Mouse (Mus musculus): ENCODE results near the gene Ankrd28. TPM values are rescaled to one million over a fixed set of nuclear protein-coding genes. Genes with fewer than 3 reads are reported as not detected.
A peak's percentile ranks its signal among the peaks of the same experiment; 100 is the strongest.

The Ankrd28 gene
- polyA plus RNA-seq, 1 experiment, result 4.5 TPM

DNA sequence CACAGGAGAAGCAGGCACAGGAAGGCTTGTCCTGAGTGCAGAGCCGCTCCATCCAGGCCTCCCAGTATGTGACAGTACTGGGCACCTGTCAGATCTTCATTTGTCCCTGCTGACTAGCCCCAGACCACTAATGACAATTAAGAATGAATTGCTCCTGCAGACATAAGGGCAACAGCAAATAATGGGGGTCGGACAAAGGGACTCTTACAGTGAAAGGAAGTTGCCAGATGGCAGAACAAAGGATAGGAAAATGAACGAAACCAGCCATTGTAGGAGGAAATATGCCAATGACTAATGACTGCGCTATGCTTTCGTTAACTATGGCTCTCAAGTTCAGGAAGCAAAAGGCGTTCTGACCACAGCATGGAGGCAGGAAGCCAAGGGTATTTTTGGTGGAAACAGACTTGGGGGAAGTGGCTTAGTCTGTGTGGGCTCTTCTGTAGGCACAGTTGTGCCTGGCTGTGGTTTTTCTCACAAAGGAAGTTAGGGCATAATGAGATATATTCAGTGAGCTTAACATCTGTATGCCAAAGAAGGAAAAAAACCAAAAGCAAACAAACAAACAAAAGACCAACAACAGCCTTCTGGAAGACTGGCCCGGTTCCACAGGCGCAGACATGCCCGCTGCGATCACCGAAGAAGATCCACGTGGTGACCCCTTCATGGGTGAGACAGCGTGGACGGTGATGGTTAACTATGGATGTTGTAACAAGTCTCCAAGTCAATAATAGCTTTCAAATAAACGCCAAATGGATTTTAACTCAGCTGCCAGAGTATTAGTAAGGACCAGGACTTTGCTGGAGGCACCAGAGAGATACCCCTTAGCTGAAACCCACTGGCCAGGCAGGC lies 160.6 kb downstream of the Ankrd28 start:
- DNase-seq (ENCODE audit: low read depth, low spot score), result no peak
- 68% methylated on average over 15 of the region's 15 CpGs for WGBS

DNA sequence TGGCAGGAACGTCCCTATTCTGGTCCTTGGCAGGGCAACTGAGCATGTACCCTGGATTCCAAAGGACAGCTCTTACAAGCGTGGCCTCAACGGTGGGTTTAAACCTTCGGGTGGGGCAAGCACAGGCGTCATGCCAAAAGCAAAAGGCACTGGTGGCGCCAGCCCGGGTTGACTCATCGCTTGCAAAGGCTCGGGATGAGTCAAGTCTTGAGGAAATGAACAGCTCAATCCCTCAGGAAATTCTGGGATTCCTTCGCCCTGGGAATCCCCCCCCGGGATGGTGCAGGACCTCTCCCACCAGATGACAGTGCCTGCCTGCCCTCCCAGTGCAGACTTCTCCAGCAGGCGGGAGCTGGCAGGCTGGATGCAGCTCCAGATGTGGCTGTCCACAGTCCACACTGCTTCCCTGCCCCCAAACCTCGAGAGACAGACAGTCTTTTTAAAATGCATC lies 161.3 kb downstream of the Ankrd28 start:
- DNase-seq (ENCODE audit: low read depth, low spot score), result no peak
- WGBS, result 15% methylated on average over 13 of the region's 13 CpGs

DNA sequence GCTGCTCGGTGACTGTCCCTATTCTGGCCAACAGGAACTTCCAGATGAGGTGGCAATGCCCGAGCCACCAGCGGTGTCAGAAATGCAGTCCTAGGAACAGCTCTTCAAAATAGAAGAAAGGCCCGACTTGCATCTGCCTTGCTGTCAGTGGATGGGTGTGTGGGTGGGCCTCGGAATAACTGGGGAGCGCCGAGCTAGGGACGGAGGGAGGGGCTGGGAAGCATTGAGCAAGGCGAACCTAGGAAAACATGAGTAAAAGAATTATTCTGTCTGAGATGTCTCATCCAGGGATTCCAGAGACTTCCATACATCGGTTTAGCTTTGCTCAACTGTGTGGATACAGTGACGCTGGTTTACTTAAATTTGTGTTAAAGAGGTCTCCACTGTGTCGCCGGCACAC lies 162.1 kb downstream of the Ankrd28 start:
- WGBS, result 85% methylated on average over 13 of the region's 13 CpGs
- no peak for DNase-seq (ENCODE audit: low read depth, low spot score)

DNA sequence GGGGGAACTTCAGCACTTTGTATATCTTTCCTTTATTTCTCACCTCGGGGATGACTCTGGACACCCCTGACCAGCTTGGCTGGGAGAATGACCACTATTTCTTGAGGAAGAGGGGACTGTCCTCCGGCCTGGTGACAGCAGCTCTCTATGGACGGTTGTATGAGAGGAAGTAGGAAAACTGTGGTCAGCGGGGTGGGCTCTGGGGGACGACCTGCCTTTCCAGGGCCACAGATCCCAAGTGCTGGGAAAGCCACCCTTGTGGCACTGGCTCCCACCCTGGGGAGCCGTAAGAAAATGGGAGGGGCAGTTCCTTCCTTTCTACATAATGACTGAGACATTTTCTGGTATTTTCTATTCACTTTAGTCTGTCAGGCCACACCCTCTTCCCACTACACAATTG lies 162.7 kb downstream of the Ankrd28 start:
- 85% methylated on average over 6 of the region's 6 CpGs for WGBS
- no peak for DNase-seq (ENCODE audit: low read depth, low spot score)

DNA sequence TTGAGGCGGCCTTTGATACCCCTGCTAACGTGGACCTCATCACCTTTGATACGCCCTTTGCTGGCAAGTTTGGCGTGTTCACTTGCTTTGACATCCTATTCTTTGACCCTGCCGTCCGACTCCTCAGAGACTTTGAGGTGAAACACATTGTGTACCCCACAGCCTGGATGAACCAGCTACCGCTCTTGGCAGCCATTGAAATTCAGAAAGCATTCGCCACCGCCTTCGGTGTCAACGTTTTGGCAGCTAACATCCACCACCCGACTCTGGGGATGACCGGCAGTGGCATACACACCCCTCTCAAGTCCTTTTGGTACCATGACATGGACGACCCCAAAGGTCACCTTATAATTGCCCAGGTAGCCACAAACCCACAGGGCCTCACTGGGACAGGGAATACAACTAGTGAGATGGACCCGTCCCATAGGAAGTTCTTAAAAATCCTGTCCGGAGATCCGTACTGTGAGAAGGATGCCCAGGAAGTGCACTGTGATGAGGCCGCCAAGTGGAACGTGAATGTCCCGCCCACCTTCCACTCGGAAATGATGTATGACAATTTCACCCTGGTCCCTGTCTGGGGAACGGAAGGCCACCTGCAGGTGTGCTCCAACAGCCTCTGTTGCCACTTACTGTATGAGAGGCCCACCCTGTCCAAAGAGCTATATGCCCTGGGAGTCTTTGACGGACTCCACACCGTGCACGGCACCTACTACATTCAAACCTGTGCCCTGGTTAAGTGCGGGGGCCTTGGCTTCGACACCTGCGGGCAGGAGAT lies 163.3 kb downstream of the Ankrd28 start:
- DNase-seq (ENCODE audit: low read depth, low spot score), result no peak
- WGBS, result 94% methylated on average over 28 of the region's 28 CpGs

DNA sequence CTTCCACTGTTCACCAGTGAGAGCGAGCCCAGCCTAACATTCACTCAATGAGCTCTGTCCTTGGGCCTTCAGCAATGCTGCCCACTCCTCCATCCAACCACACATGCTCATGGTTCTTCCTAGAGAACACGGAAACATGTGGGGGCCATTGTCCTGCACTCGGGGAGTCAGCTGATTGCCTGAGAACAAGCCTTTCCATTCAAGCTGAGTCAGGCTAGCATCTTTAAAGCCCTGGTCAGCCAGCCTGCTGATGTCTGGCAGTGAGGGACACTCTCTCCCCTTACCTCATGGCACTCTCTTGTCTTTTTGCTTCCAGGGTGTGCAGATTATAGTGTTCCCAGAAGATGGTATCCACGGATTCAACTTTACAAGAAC lies 164.9 kb downstream of the Ankrd28 start:
- DNase-seq (ENCODE audit: low read depth, low spot score), result no peak
- WGBS, result 77% methylated on average over 4 of the region's 4 CpGs

DNA sequence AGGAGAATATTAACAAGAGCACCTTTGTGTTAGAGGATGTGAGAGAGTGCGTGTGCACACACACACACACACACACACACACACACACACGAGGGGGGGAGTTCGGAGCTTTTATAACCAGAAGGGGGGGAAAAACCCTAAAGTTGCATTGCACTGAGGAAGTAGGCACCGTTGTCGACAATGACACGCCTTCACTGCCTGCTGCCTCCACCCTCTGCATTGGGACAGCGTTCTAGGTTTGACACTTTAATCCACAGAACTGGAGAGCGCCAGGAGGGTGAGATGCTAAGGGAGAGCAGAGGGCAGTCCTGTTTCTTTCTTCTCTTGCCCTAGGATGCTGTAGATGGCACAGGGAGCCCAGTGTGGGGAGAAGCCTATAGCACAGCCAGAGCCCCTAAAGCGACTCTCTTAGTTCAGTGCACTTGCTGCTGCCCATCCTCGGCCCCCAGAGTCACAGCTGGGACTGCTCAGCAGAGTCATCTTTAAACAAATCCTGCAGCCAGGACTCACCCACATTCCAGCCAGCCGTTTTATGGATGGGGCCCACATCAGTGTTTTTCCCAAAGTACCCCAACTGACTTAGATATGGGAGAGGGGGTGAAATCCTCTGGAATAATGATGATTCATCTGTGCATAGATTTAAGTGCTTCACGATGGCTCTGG lies 165.4 kb downstream of the Ankrd28 start:
- 31% methylated on average over 12 of the region's 12 CpGs for WGBS
- DNase-seq (ENCODE audit: low read depth, low spot score), result no peak

DNA sequence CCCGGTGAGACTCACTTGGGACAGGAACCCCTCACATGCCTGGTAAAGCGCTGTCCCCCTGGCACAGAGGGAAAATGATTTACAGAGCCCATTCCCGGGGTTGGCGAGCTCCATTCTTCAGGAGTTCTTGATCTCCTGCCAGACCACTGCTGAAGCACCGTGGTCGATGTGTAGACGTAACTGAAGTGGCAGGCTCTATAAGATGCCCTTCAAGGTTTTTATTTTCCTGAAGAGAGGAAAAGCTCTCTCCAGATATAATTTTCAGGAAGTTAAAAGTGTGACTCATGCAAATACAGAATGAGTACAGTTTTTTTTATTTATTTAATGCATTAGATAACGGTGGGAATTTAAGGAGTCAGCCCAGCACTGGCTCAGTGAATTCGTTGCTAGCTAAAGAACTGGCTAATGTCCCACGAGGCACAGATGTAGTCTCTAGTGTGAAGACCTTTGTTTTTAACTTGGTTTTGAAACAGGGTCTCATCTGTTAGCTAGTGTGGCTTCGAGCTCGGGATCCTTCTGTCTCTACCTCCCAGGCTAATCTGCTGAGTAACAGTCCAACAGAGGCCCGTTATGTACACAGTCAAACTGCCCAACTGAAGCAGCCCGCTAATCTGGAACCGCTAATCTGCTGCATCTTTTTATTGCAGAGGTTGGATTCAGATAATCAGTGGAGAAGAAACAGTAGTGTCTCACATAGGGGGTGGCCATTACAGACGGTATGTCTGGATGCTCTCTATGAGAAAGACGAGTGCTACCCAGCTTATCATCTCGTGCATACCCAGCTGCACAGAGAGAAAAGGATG lies 166.2 kb downstream of the Ankrd28 start:
- 57% methylated on average over 18 of the region's 18 CpGs for WGBS
- DNase-seq (ENCODE audit: low read depth, low spot score), result no peak

DNA sequence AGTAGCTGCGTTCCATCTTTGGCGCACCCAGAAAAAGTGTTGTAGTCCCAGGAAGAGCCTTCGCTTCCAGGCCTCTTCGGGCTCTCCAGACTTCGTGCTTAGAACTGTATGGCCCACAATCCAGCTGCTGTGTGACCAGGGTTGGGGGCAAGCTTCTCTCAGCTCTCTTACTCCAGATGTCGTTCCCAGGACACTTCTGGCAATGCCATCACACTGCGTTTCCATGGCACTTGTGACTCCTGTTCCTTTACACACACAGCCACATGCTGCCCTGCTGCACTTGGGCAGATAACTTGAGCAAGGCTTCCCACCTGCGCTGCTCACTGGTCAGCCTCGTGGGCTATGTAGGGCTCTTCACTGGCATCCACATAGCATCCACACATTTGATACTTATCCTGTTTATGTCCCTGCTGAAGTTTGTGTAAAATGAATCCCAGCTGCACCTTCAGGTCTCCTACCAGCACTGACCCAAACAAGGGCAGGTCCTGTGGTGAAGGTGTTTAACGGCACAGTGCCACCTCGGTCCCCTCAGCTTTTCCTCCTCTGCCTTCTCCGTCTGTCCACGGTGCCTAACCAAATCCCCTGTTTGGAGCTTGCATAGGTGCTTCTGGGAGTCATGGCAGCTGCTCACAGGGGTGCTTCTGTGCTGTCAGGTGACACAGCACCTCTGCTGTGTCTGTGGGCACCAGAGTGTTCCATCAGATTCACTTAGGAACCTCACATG lies 166.9 kb downstream of the Ankrd28 start:
- no peak for DNase-seq (ENCODE audit: low read depth, low spot score)
- WGBS, result 80% methylated on average over 13 of the region's 13 CpGs

DNA sequence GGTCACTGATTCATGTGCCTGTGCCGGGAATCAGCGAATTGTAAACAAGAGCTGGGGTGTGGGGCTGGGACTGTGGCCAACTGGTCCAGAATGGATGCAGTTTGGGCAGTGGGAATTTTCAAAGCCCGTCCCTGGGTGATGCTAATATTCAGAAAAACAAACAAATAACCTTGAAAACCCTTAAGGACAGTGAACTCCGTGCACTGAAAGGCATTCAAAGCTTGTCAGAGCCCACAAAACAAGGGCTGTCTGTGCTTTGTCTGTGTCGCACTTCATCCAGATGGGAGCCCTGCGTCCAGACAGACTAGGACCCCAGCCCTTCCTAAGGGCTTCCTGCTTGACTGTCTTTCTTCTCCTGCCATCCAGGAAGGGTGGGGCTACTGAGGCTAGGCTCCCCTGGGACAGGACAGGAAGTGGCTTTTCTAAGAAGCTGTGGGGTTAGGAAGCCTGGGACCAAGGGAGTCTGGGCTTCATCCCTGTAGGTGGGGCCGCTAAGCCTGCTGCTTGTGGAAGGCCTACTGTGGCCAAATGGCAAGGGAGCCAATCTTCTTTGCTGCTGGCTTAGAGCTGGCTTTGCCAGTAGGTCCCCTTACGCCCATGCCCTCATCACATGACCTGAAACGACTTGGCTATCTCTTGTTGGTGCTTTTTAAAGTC lies 167.8 kb downstream of the Ankrd28 start:
- no peak for DNase-seq (ENCODE audit: low read depth, low spot score)
- WGBS, result 30% methylated on average over 9 of the region's 9 CpGs

DNA sequence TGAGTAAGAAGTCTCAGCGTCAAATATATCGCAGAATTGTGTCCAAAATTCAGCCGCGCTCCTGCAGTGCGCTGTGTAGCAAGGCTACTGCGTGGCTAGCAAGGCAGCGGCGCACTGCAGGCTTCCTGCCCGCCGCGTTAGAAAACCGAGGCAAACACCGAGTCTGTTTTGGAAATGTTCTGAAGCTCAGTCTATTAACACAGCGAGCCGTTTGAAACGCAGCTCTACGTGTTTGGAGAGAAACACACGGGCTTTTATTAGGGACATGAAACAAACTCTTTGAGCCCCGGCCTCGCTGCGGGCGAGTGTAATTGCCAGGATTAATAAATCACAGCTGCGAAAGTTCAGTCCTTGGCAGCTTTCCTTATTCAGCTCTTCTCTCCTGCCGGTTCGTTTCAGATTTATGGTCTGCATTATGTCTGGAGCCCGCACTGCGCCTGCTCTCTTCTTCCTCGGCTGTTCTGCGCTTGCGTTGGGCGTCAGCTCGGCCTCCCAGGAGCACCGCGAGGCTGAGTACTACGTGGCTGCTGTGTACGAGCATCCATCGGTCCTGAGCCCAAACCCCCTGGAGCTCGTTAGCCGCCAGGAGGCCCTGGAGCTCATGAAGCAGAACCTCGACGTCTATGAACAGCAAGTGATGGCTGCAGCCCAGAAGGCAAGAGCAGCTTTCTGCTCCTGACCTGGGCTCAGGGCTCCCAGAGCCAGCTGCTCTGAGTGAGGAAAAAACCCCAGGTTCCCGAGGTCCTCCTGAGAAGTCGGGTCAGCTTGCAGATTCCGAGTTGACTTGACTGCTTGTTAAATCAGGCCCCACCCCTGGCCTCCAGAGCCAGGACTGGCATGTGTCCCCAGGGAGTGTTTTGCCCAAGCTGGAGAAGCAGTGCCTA lies 168.5 kb downstream of the Ankrd28 start:
- 1% methylated on average over 44 of the region's 44 CpGs for WGBS
- peak; percentile 57 for DNase-seq (ENCODE audit: low read depth, low spot score)

DNA sequence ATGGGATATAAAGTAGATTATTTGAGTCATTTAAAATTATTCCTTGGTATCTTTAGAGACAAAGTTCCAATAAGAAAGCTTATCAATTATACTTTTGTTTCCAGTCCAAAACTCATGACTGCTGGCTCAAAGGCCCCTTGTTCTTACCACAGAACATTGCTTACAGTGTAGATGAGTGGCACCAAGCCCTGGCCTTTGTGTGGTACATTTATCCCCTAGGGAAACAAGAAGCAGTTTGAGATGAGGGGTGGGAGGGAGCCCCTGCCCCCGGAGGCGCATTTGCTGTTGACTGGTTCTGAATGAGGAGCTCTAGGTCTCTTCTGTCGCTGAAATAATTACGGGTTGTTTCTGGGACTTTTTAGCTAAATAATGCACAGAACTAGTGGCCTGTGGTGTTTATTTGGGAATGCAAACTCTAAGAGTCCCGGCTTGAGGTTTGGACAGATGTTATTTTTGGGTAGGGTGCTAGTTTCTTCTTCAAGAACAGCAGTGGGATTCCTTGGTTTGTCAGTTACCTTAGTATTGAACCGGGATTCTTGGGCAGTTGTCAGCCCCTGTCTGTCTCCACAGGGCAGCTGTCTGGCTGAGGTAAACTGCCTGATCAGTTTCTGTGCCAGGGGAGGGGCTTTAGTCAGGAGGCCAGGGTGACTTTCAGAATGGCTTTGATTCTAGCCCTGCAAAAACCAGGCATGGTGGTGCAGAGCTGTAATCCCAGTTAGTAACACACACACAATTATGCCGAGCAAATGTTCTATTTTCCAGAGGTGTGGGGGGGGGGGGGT lies 169.9 kb downstream of the Ankrd28 start:
- no peak for DNase-seq (ENCODE audit: low read depth, low spot score)
- WGBS, result 72% methylated on average over 7 of the region's 7 CpGs

DNA sequence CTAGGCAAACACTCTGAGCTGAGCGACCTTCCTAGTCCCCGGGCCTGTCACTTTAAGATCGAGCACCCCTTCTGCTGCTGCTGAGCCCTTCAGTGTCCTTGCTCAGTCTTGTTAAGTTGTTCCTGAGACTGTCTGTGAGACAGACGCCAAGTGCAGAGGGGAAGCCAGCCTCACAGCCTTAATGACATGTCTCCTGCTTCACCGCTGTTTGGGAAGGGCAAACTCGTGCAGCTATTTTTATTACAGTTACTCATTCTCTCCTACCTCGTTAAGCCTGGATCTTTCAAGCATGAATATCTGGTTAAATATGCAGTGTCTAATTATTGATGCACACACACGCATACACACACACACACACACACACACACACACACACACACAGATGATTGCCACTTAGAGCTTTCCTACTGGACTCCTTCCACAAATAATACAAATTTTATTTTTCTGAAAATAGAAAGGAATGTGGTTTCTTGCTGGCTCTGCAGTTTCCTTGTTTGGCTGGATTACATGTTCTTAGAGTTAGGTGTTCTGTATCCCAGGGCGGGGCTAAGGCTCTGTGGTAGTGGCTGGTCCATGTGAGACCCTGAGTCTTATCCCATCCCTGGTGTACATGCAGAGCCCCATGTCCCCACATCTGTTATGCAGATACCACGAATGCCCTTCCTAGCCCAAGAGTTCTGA lies 170.8 kb downstream of the Ankrd28 start:
- WGBS, result 48% methylated on average over 10 of the region's 10 CpGs
- no peak for DNase-seq (ENCODE audit: low read depth, low spot score)

DNA sequence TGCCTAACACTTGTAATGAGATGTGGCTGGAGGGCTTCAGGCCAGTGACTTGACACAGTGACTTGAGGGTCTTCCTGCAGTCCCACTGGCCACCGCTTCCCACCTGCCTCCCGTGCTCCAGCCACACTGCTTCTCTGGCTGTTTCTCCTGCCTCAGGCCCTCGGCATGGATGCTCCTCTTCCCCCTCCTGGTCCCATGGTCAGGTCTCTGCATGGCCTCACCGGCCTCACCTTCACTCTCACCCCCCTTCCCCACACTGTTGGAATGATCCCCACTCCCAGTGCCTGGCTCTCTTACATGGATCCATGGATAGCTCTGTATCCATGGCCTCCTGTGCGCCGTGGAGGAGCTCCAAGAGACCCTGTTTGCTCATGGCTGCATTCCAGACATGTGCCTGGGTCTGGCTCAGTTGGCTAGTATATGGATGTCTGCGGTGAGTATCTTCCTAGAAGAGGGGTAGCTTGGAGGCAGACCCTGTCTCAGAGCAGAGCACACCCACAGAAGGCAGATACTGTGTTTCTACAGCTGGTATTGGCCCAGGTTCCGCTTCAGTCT lies 172.2 kb downstream of the Ankrd28 start:
- DNase-seq (ENCODE audit: low read depth, low spot score), result no peak
- WGBS, result 88% methylated on average over 8 of the region's 8 CpGs

DNA sequence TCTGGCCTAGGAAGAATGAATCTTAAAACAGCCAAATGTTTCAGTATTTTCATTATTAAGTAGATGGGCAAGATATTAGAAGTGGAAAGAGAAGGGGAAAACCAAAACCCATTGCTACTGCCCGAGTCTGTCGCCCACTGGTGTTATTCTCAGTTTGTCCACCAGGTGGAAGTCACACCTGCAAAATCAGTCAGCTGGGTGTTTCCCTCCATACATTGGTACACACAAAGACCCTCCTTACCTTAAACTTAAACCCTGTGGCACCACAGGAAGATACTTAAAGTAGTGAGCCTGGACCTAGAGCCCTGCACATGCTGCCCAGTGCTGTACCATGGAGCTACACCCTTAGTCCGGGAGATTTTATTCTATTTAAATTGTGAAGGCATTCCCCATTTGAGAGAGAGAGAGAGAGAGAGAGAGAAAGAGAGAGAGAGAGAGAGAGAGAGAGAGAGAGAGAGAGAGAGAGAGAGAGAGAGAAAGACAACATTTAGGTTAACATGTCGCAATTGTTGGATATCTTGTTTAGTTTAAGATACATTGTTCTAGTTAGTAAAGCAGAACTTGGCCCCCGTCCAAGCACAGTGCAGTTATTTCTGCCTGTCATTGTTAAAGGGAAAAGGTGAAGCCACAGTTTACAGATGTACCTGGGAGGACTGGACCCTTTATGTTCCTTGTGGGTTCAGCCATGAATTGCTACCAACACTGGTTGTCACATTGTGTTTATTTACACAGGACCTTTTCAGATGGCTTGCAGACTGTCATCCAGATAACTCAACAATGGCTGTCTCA lies 173.4 kb downstream of the Ankrd28 start:
- WGBS, result 5% methylated on average over 5 of the region's 5 CpGs
- DNase-seq (ENCODE audit: low read depth, low spot score), result no peak

Data from large intestine, adult 2 months (tissue).